Mouse (Mus musculus): ENCODE results near the gene Dsp. TPM values are rescaled to one million over a fixed set of nuclear protein-coding genes. Genes with fewer than 3 reads are reported as not detected.

The Dsp gene
- not detected for polyA plus RNA-seq (2017; shearing (Covaris generic))

DNA sequence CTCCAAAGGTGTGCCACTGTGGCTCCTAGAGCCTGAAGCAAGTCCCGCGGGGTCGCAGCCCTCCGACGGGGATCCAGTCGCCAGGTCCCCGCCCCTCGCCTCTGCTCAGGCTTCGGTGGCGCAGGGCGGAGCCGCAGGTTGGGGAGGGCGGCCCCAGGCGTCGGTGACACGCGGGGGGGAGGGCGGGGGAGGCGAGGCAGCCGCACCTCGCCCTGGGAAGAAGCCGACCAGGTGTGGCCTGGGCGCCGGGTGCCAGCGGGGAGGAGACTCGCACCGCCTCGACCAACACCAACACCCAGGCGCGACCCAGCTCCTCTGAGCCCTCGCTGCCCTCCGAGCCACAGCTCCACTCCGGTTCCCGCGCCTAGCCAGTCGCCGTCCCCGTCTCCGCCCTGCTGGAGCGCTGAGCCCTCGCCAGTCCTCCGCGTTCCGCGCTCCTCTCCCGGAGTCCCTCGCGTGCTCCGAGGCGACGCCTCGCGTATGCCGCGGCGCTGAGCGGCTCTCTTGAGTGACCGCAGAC is at the start of gene Dsp:
Gene Dsp (plus strand): TSS at position 226 of the 520 bp plus-strand sequence.

DNA sequence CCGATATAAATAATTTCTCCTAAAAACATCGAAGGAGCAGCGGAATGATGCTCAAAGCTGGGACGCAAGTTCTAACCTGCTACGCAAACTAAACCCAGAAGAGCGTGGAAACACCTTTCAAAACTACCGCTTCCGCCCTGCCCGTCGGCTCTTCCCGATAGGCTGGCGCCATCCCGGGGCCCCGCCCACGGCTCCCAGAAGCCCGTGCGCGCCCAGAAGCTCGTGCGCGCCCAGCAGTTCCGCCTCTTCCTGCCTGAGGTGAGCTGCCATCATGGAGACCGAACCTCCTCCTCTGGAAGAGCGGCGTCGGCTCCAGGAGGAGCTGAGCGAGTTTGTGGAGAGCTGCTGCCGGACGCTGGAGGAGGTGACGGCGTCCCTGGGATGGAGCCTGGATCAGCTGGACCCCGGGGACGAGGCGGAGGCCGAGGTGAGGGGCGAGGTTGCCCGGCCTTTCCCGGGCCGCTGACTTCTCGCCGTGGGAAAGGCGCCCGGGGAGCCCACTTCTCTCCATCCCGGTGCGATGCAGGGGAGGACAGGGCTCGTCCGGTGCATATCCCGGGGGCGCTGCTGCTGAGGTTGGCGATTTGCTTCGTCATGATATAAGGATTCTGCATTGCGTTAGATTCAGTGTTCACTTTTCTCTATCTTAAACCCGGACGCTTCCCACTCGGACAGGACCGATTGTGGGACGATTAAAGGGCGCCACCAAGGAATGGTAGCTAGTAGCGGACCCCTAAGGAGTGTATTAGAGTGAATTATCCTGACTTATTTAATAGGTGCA is 53.8 kb downstream of the Dsp start, which contains the start of gene Snrnp48:
Gene Snrnp48 (plus strand): TSS at position 237 of the 781 bp plus-strand sequence.

Other genes with a start within 250 kb of the Dsp start
- 60.6 TPM for gene Ssr1, start 157.1 kb upstream of the Dsp start, polyA plus RNA-seq (2017; shearing (Covaris generic))
- gene Riok1, start 114.3 kb upstream of the Dsp start, polyA plus RNA-seq (2017; shearing (Covaris generic)), result 150 TPM
- gene Cage1, start 114.2 kb upstream of the Dsp start, polyA plus RNA-seq (2017; shearing (Covaris generic)), result 1.2 TPM
- gene Snrnp48, start 53.6 kb downstream of the Dsp start, polyA plus RNA-seq (2017; shearing (Covaris generic)), result 86.3 TPM
- gene Bmp6, start 193.8 kb downstream of the Dsp start, polyA plus RNA-seq (2017; shearing (Covaris generic)), result not detected

All from naive thymus-derived CD4-positive, alpha-beta T cell, adult 5 months (primary cell).